Mouse (Mus musculus) thymus, postnatal 25 days (tissue): Measurements from ENCODE around the gene Omp.

Experiments used
- DNase-seq: peaks from one replicate; pipeline ENCODE4 v3.0.0; 2022

Gene Omp

GRCm38 (mm10) chr7:98137995-98138394 is 7.3 kb downstream of the Omp start:
- no peak for DNase-seq

- no peak for DNase-seq
These were observed 7.7 kb downstream of the Omp start for GRCm38 (mm10) chr7:98137583-98137982.

DNA sequence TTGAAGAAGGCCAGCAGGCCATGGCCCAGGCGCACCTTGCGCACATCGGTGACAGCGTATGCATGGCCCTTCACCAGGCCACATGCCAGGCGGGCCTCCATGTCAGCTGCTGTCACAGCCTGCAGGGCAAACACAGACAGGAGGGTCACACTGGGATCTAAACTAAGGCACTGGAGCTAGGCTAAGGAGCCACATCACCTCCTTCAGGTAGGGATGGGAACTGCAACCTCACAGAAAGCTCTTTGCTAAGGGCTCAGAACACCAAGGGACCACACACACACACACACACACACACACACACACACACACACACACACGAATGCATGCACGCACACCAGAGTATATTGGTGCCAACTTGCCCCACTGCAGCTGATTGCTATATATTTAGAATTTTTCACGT is 13.6 kb downstream of the Omp start:
- DNase-seq = no peak

DNA sequence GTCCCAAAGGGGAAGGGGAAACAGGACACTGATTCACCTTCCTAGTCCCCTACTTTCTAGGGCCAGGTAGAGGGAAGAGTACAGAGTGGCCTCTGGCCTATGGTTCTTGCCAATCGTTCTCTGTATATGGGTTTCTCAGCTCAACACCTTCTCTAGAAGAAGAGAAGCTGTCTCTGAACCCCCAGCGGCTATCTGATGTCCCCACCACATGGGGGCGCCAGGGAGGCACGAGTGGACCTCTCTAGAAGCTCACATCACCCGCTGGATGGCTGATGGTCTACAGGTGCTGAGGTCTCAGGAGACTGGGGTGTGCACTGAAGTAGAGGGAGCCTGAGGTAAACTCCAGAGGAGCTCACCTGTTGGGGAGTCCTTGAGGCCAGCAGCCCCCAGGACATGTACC is 19.8 kb downstream of the Omp start:
- peak; percentile 54 for DNase-seq

GRCm38 (mm10) chr7:98124701-98125100 is 20.6 kb downstream of the Omp start:
- DNase-seq = no peak

DNA sequence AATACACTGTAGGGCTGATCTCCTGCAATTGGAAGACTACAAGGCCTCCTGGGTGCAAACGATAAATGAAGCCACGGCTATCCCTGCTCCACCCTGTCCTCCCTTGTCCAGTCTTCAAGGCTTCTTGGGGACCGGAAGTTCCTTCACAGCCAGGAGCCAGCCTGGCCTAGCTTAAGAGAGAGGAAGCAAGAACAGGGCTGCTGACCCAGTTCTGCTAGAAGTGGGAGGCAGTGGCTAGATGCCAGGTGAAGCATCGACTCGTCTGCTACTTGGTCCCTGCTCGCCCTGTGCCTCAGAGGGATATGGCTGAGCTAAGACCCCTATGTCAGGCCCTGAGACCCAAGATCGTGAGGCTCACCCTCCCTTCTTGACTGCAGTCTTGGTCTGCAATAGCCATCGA is 23.6 kb downstream of the Omp start:
- DNase-seq = no peak

GRCm38 (mm10) chr7:98121241-98121640 is 24.1 kb downstream of the Omp start:
- DNase-seq = no peak

DNA sequence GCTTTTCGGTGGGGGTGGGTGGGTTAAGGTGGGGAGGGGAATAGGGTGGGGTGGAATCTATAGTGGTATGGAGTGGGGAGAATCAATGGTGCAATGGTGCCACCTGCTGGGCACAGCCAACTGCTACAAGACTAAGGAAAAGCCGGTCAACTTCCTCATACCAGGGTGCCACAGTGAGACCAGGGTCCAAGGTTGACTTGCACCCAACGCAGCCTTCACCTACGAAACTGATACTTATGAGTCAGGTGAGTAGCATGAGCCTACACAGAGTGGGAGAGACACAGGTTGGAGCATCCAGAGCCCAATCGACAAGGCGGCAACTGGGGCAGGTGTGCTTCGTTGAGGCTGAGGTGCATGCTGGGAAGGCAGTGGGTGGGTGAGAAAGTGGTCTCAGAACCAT is 25.0 kb downstream of the Omp start:
- peak; percentile 83 for DNase-seq

DNA sequence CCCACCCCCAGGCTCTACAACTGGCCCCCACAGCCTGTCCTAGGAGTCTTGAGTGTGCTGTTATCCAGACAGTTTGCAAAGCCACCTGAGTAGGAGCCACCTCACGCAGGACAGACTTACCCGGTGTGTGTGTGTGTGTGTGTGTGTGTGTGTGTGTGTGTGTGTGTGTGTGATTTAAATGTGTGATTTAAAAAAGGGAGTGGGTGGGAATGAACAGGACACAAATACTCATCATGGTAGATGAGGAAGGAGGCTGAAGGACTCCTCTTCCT is 25.4 kb downstream of the Omp start:
- no peak for DNase-seq

GRCm38 (mm10) chr7:98119179-98119960 is 25.9 kb downstream of the Omp start, which contains the start of gene Myo7a:
Myo7a (minus strand) TSS chr7:98119524.
- DNase-seq = no peak

- DNase-seq = no peak
These were observed 28.2 kb downstream of the Omp start for GRCm38 (mm10) chr7:98117012-98117660.

DNA sequence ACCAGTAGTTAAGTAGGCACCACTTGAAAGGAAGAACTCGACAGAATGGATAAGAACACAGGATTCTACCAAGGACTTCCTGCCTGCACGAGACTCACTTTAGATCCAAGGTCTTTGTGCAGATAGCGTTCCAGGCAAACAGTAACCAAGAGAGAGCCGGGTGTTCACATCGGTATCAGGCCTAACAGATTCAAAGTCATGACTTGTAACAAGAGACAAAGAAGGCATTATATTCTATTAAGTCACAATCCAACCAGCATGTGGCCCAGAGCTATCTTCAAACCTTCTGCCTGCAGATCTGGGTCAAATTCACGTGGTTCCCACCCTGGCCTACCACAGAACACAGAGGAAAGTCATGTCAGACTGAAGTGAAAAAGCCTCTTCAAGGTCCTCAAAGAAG is 30.6 kb downstream of the Omp start:
- no peak for DNase-seq

- DNase-seq = no peak
These were observed 34.1 kb downstream of the Omp start for GRCm38 (mm10) chr7:98111233-98111632.

- no peak for DNase-seq
These were observed 35.5 kb downstream of the Omp start for GRCm38 (mm10) chr7:98109771-98110170.

GRCm38 (mm10) chr7:98108636-98109430 is 36.5 kb downstream of the Omp start:
- DNase-seq = no peak

- no peak for DNase-seq
These were observed 39.0 kb downstream of the Omp start for GRCm38 (mm10) chr7:98106272-98106671.

- no peak for DNase-seq
These were observed 40.5 kb downstream of the Omp start for GRCm38 (mm10) chr7:98104481-98105435.

DNA sequence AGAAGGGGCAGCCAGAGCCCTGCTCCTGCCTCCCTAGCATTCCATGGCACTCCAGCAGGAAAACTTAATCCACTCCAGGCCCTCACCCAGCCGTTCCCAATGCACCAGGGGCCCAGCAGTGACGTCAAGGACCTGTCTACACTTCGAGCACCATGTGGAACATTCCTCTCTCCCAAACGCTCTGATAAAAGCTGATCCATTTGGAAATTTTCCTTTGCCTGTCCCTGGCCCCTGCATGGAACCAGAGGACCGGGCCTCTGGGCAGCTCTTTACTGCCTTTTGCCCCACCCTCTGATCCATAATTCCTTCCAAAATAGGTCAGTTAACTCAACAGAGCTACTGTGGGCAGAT is 41.4 kb downstream of the Omp start:
- DNase-seq = no peak

DNA sequence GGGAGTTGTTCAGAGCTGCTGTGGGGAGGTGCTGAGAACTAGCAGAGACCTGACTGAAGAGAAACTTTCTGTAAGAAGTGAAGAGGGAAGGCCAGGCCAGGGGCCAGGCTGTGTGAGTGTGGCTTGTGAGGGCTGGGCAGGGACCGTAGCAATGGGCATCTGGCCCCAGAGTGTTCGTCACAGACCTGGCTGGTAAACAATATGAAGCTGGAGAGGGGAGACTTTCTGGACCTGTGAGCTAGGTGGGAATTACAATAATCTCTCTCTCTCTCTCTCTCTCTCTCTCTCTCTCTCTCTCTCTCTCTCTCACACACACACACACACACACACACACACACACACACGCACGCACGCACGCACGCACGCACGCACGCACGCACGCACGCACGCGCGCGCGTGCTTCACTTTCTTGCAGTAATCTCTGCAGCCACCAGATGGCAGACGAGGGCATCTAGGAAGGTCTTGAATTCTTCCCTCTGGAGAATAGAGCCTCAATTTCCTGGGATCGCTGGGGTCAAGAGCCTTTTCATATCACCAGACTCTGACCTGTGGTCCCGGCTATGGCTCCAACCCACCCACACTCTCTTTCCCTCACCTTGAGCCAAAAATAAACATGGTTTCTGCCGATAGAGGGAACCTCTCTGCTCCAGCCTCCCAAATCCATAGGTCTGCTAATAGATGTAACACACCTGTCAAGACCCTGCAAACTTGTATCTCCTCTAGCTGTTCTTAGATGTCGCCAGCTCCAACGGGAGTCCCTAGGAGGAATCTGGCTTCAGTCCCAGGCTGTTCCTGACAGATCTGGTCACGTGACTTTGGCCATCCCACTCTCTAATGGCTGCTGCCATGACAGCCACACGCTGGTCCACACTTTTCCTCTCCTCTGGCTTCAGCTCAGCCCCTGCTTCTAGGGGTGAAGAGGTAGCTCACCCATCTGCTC is 42.0 kb downstream of the Omp start:
- DNase-seq = peak; percentile 72

GRCm38 (mm10) chr7:98102488-98102887 is 42.8 kb downstream of the Omp start:
- DNase-seq = no peak

- no peak for DNase-seq
These were observed 47.7 kb downstream of the Omp start for GRCm38 (mm10) chr7:98097557-98097956.

- DNase-seq = no peak
These were observed 49.5 kb downstream of the Omp start for GRCm38 (mm10) chr7:98095852-98096251.
